Comparison of ENCODE assay signal across 9 mouse cellular contexts in genomic region chr1:170459896-170460602, GRCm38 (mm10).
A peak's percentile ranks its signal among the peaks of the same experiment; 100 is the strongest.
DNase-seq lines count a peak whose midpoint lies in the region; ATAC-seq and TF ChIP-seq lines count a peak whose summit lies in the region.
"Had no signal": no experiment of that assay in that cellular context is flagged by ENCODE, and none has a peak within 500 bp of the region (broad histone marks: within the 10 kb centered on the region; RNA-seq: fewer than 3 reads in every experiment).

No protein-coding gene starts in this region.

- peak; percentile 81 for DNase-seq in kidney, adult 18-20 months
- DNase-seq in kidney, postnatal 4 days = no peak
- DNase-seq in brain, embryonic 14.5 days (ENCODE audit: low read depth) = peak; percentile 86
- no peak for DNase-seq in forebrain, embryonic 11.5 days (ENCODE audit: low spot score)
- DNase-seq in kidney, postnatal 25 days = peak; percentile 77 to 89
- DNase-seq in gastrocnemius, adult 2 months = no peak
- DNase-seq in thymus, postnatal 0 days (ENCODE audit: low spot score) = no peak
- no peak for DNase-seq in right cerebral cortex, postnatal 4 days

- H3K9ac ChIP-seq in forebrain, embryonic 11.5 days (ENCODE audit: low read length) = no peak overlapping the region

- H3K4me2 ChIP-seq in forebrain, embryonic 11.5 days (ENCODE audit: low read depth, low read length, severe bottlenecking) = no peak overlapping the region

- no peak for TF ChIP-seq POLR2A in brain, embryonic 14.5 days (IDR thresholded peaks at IDR 0.05; ENCODE audit: borderline replicate concordance, extremely low read depth, insufficient read depth, insufficient read length, poor library complexity, severe bottlenecking)

- H3K27me3 ChIP-seq in forebrain, embryonic 11.5 days (ENCODE audit: control insufficient read depth, insufficient read depth, low read length) = no peaks in the 10 kb centered on the region

- H3K4me3 ChIP-seq in forebrain, embryonic 11.5 days (ENCODE audit: low read depth, low read length) = no peak overlapping the region
- no peak overlapping the region for H3K4me3 ChIP-seq in gastrocnemius, adult 2 months

- H3K36me3 ChIP-seq in forebrain, embryonic 11.5 days (ENCODE audit: control insufficient read depth, insufficient read depth, low read length) = no peaks in the 10 kb centered on the region

- WGBS in forebrain, embryonic 11.5 days = 56% methylated on average over 5 of the region's 5 CpGs

- intact Hi-C loops in gastrocnemius, adult 2 months (cut with DNase I) = no loop called here

- peaks cover 5% of the 10 kb centered on the region; the same call in 1 of the 2 replicates for H3K4me1 ChIP-seq in forebrain, embryonic 11.5 days (replicated peaks; ENCODE audit: control insufficient read depth, insufficient read depth, low read length)

- H3K9me3 ChIP-seq in forebrain, embryonic 11.5 days (ENCODE audit: control insufficient read depth, low read length) = no peaks in the 10 kb centered on the region

- TF ChIP-seq CTCF in brain, embryonic 14.5 days (IDR thresholded peaks at IDR 0.05; ENCODE audit: borderline replicate concordance, extremely low read depth, insufficient read depth, insufficient read length) = no peak
- no peak for TF ChIP-seq CTCF in gastrocnemius, adult 2 months (IDR thresholded peaks at IDR 0.05)

- peak; percentile 53; the same call in 1 of the 2 replicates for ATAC-seq in forebrain, embryonic 11.5 days (replicated peaks; ENCODE audit: low FRiP score)

- no peak overlapping the region for H3K27ac ChIP-seq in forebrain, embryonic 11.5 days (ENCODE audit: low read depth, low read length)
- no peak overlapping the region for H3K27ac ChIP-seq in gastrocnemius, adult 2 months
- H3K27ac ChIP-seq: kidney, postnatal 0 days had no signal

Comparison
In these comparisons a context has a peak if more than half of its experiments do, and no peak if none do; other contexts are left out.
1. DNase-seq: peak in kidney, adult 18-20 months (single experiment), brain, embryonic 14.5 days (single experiment) and kidney, postnatal 25 days (2 of 2); none in kidney, postnatal 4 days (0 of 2), forebrain, embryonic 11.5 days (single experiment), gastrocnemius, adult 2 months (single experiment), thymus, postnatal 0 days (single experiment) and right cerebral cortex, postnatal 4 days (single experiment).